Mouse (Mus musculus) erythroblast, embryonic 14.5 days (primary cell): ENCODE data around the gene Gm18596.

Experiments used
- GATA1 ChIP-seq: IDR thresholded peaks from 2 replicates; pipeline ENCODE4 v1.6.1; 2012; ENCODE audit warnings: low read length, inconsistent platforms, mixed read lengths
- TAL1 ChIP-seq: IDR thresholded peaks from 3 replicates; pipeline ENCODE4 v1.6.1; 2012; ENCODE audit warnings: low read length, inconsistent platforms, mixed read lengths

DNA sequence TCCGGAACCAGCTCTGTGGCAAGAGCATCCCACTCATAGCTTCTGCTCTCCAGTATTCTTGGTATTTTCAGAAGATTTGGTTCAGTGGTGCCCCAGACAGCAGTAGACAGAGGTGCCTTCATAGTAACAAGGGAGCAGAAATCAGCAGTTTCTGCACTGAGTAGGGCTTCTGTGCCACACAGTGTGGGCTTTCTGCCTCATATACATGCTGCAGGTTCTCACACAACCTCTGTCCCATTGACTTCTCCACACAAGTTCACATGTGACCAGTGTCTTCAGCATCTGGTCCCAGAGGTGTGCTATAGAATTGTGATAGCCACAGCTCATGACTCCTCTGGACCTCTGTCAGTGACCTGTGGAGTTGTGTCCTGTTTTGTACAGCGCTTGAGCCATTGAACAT lies 46.2 kb upstream of the Gm18596 start:
- TF ChIP-seq TAL1 (no peak), GATA1 (no peak)
